Mouse (Mus musculus) heart, adult 2 months (tissue): ENCODE measurements around the gene Creb3. TPM values are rescaled to one million over a fixed set of nuclear protein-coding genes. Genes with fewer than 3 reads are reported as not detected.

Experiments used
- DNase-seq, 2 experiments: peaks; one replicate each; pipeline ENCODE4 v3.0.0; 2021
- H3K27ac ChIP-seq: fragments of 200-600 bp; 2 replicates; pipeline ENCODE4 v1.8.1; 2022
- H3K27me3 ChIP-seq: fragments of 200-500 bp; 2 replicates; pipeline ENCODE4 v1.6.1; 2012; ENCODE audit warnings: mild to moderate bottlenecking, low read length, inconsistent platforms, mixed read lengths; ENCODE audit not compliant: control insufficient read depth, insufficient read depth
- H3K36me3 ChIP-seq: fragments of 200-500 bp; 2 replicates; pipeline ENCODE4 v1.6.1; 2012; ENCODE audit warnings: low read length, inconsistent platforms; ENCODE audit not compliant: control insufficient read depth, insufficient read depth
- H3K4me1 ChIP-seq: fragments of 200-500 bp; 2 replicates; pipeline ENCODE4 v1.6.1; 2011; ENCODE audit warnings: low read length; ENCODE audit not compliant: control insufficient read depth, insufficient read depth
- H3K4me3 ChIP-seq: fragments of 200-600 bp; 2 replicates; pipeline ENCODE4 v1.8.1; 2022
- H3K79me2 ChIP-seq: fragments of 200-500 bp; replicated peaks from 2 replicates; pipeline ENCODE4 v1.6.1; 2012; ENCODE audit warnings: mild to moderate bottlenecking, inconsistent platforms, low read length, moderate library complexity, mixed read lengths; ENCODE audit not compliant: control insufficient read depth, insufficient read depth
- H3K9ac ChIP-seq: fragments of 200-500 bp; 2 replicates; pipeline ENCODE4 v1.6.1; 2012; ENCODE audit warnings: low read depth, mild to moderate bottlenecking, control low read depth, inconsistent platforms, low read length, mixed read lengths
- CTCF ChIP-seq: fragments of 200-600 bp; IDR thresholded peaks from 2 replicates; pipeline ENCODE4 v1.8.1; 2022; ENCODE audit warnings: antibody characterized with exemption, mild to moderate bottlenecking, moderate library complexity
- EP300 ChIP-seq: fragments of 200-500 bp; IDR thresholded peaks from 2 replicates; pipeline ENCODE4 v1.6.1; 2011; ENCODE audit warnings: low read depth, low read length, control low read depth; ENCODE audit not compliant: insufficient read depth
- POLR2A ChIP-seq: fragments of 200-500 bp; IDR thresholded peaks from 2 replicates; pipeline ENCODE4 v1.6.1; 2011; ENCODE audit warnings: mild to moderate bottlenecking, low read depth, low read length, control low read depth; ENCODE audit not compliant: insufficient read depth
- WGBS: fragments of 180-500 bp; shearing (Covaris S2); methylation state at CpG from one replicate; pipeline ENCODE4 v1.1.7; 2018; 5-methylcytosine and 5-hydroxymethylcytosine counted together
- intact Hi-C: fragments of 180-260 bp; cut with DNase I; formaldehyde crosslinking; loops from one replicate; pipeline ENCODE4 v1.15.1; 2025
- polyA plus RNA-seq: library from polyadenylated mRNA; depleted of rRNA; stranded (reverse); fragments of >200 nt; gene quantifications from 2 replicates; pipeline ENCODE4 v1.2.3, GENCODE M21; 2012; rRNA removed
- total RNA-seq, 2 experiments: library from RNA; stranded (reverse); gene quantifications; 2 replicates each; pipeline ENCODE4 v1.2.3; 2021

The Creb3 gene
- total and polyA plus RNA-seq, 3 experiments, result 29.8 to 46.5 (median 44.0) TPM

DNA sequence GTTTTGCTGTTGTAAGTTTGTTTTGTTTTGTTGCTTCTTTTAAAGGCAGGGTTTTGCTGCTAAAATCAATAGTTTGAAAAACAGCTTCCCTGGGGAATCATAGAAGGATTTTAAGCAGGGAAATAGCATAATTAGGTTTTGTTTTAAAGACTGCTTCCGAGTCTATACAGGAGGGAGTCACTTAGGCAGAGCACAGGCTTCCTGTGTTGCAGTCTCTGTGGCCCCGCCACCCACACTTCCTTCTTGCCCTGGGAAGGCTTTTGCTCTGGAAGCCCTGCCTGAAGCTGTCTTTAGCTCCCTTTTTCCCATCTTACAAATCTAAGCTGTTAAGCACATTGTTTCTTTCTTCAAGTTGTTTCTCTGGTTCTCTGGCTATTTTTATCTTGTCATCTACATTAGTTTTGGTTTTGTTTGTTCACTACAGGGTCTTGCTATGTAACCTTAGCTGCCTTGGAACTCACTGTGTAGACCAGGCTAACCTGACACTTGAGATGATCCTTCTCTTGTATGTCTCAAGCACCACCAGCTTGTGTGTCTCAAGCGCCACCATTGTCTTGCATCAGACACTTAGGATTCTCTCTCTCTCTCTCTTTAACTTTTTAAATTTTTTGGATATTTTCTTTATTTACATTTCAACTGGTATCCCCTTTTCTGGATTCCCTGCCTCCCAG is 51.1 kb downstream of the Creb3 start:
- TF ChIP-seq CTCF, result no peak
- no peak for TF ChIP-seq POLR2A
- no peak for TF ChIP-seq EP300
- H3K79me2 ChIP-seq, result no peaks in the 10 kb centered on the region
- intact Hi-C loops, result no loop called here
- WGBS, result 59% methylated on average over 3 of the region's 3 CpGs
- H3K36me3 ChIP-seq, result no peaks in the 10 kb centered on the region
- H3K4me1 ChIP-seq, result no peaks in the 10 kb centered on the region; the same call in 1 of the 2 replicates
- DNase-seq, result no peak
- H3K4me3 ChIP-seq, result no peak overlapping the region
- no peak overlapping the region for H3K9ac ChIP-seq
- H3K27ac ChIP-seq, result peak overlapping the region; percentile 10
- no peaks in the 10 kb centered on the region for H3K27me3 ChIP-seq

Other genes starting within 250 kb of the Creb3 start
- gene Rusc2, start 180.4 kb upstream of the Creb3 start, total RNA-seq, result 10 to 100 TPM; 43.5 to 45.3 TPM
- 27.2 and 27.5 TPM in 2 replicates for gene Rusc2, start 180.4 kb upstream of the Creb3 start, polyA plus RNA-seq
- not detected for gene Fam166b, start 133.2 kb upstream of the Creb3 start, total RNA-seq
- gene Fam166b, start 133.2 kb upstream of the Creb3 start, polyA plus RNA-seq, result 1.4 TPM in 1 of 2 replicates, not detected in the other
- 10 to 100 TPM; 36.6 to 37.5 TPM for gene Tesk1, start 120.4 kb upstream of the Creb3 start, total RNA-seq
- 51.5 and 52.6 TPM in 2 replicates for gene Tesk1, start 120.4 kb upstream of the Creb3 start, polyA plus RNA-seq
- 1 to 10 TPM in 1 of 2 experiments, under 1 TPM in 1; 0.97 to 1.0 TPM for gene Cd72, start 107.7 kb upstream of the Creb3 start, total RNA-seq
- 1.8 and 4.8 TPM in 2 replicates for gene Cd72, start 107.7 kb upstream of the Creb3 start, polyA plus RNA-seq
- gene Sit1, start 78.6 kb upstream of the Creb3 start, total RNA-seq, result under 1 TPM in 1 of 2 experiments, not detected in 1; 0.31 TPM
- not detected in 2 replicates for gene Sit1, start 78.6 kb upstream of the Creb3 start, polyA plus RNA-seq
- gene Ccdc107, start 69.4 kb upstream of the Creb3 start, total RNA-seq, result 10 to 100 TPM; 29.8 to 33.8 TPM
- gene Ccdc107, start 69.4 kb upstream of the Creb3 start, polyA plus RNA-seq, result 50.8 and 67.9 TPM in 2 replicates
- gene Arhgef39, start 62.6 kb upstream of the Creb3 start, total RNA-seq, result under 1 TPM; 0.30 to 0.31 TPM
- 1.6 and 1.7 TPM in 2 replicates for gene Arhgef39, start 62.6 kb upstream of the Creb3 start, polyA plus RNA-seq
- under 1 TPM; 0.11 to 0.34 TPM for gene Car9, start 55.4 kb upstream of the Creb3 start, total RNA-seq
- gene Car9, start 55.4 kb upstream of the Creb3 start, polyA plus RNA-seq, result 0.32 and 0.55 TPM in 2 replicates
- gene Tpm2, start 38.6 kb upstream of the Creb3 start, total RNA-seq, result 10 to 100 TPM; 35.4 to 41.2 TPM
- gene Tpm2, start 38.6 kb upstream of the Creb3 start, polyA plus RNA-seq, result 41.8 and 44.9 TPM in 2 replicates
- 100 to 1,000 TPM; 105 to 109 TPM for gene Tln1, start 359 bp downstream of the Creb3 start, total RNA-seq
- 53.1 and 67.0 TPM in 2 replicates for gene Tln1, start 359 bp downstream of the Creb3 start, polyA plus RNA-seq
- 10 to 100 TPM; 29.4 to 31.7 TPM for gene Rgp1, start 16.4 kb downstream of the Creb3 start, total RNA-seq
- gene Rgp1, start 16.4 kb downstream of the Creb3 start, polyA plus RNA-seq, result 38.1 and 47.5 TPM in 2 replicates
- gene Gba2, start 16.5 kb downstream of the Creb3 start, total RNA-seq, result 10 to 100 TPM; 11.5 to 13.2 TPM
- gene Gba2, start 16.5 kb downstream of the Creb3 start, polyA plus RNA-seq, result 18.2 and 27.4 TPM in 2 replicates
- under 1 TPM; 0.52 to 0.57 TPM for gene Msmp, start 22.2 kb downstream of the Creb3 start, total RNA-seq
- 0.62 and 0.67 TPM in 2 replicates for gene Msmp, start 22.2 kb downstream of the Creb3 start, polyA plus RNA-seq
- 10 to 100 TPM; 35.9 to 43.4 TPM for gene Npr2, start 69.6 kb downstream of the Creb3 start, total RNA-seq
- 57.0 and 63.0 TPM in 2 replicates for gene Npr2, start 69.6 kb downstream of the Creb3 start, polyA plus RNA-seq
- under 1 TPM in 1 of 2 experiments, not detected in 1; 0.29 TPM for gene Spag8, start 91.3 kb downstream of the Creb3 start, total RNA-seq
- gene Spag8, start 91.3 kb downstream of the Creb3 start, polyA plus RNA-seq, result 0.44 and 2.0 TPM in 2 replicates
- gene Hint2, start 94.1 kb downstream of the Creb3 start, total RNA-seq, result 100 to 1,000 TPM; 143 to 155 TPM
- 165 and 201 TPM in 2 replicates for gene Hint2, start 94.1 kb downstream of the Creb3 start, polyA plus RNA-seq
- 10 to 100 TPM; 17.9 to 18.2 TPM for gene Tmem8b, start 106.6 kb downstream of the Creb3 start, total RNA-seq
- gene Tmem8b, start 106.6 kb downstream of the Creb3 start, polyA plus RNA-seq, result 21.1 and 22.2 TPM in 2 replicates
- gene Fam221b, start 106.8 kb downstream of the Creb3 start, total RNA-seq, result under 1 TPM; 0.16 to 0.43 TPM
- gene Fam221b, start 106.8 kb downstream of the Creb3 start, polyA plus RNA-seq, result 0.18 and 0.35 TPM in 2 replicates
- not detected for gene Olfr70, start 138.5 kb downstream of the Creb3 start, total RNA-seq
- gene Olfr70, start 138.5 kb downstream of the Creb3 start, polyA plus RNA-seq, result not detected in 2 replicates
- gene Olfr71, start 147.9 kb downstream of the Creb3 start, total RNA-seq, result not detected
- not detected in 2 replicates for gene Olfr71, start 147.9 kb downstream of the Creb3 start, polyA plus RNA-seq
- gene Hrct1, start 164.9 kb downstream of the Creb3 start, total RNA-seq, result 1 to 10 TPM; 4.0 to 4.7 TPM
- gene Hrct1, start 164.9 kb downstream of the Creb3 start, polyA plus RNA-seq, result 8.8 and 10.7 TPM in 2 replicates
- gene Spaar, start 167.7 kb downstream of the Creb3 start, total RNA-seq, result 1 to 10 TPM; 4.4 to 4.8 TPM
- gene Spaar, start 167.7 kb downstream of the Creb3 start, polyA plus RNA-seq, result 5.2 and 7.8 TPM in 2 replicates
- not detected for gene Olfr159, start 208.7 kb downstream of the Creb3 start, total RNA-seq
- not detected in 2 replicates for gene Olfr159, start 208.7 kb downstream of the Creb3 start, polyA plus RNA-seq